Mouse (Mus musculus) cortical plate, adult 2 months (tissue): ENCODE data around the gene Usp24.

Experiments used
- CTCF ChIP-seq: fragments of 200-500 bp; IDR thresholded peaks from 2 replicates; pipeline ENCODE4 v1.5.1; 2011; ENCODE audit warnings: mild to moderate bottlenecking, control low read depth, low read length; ENCODE audit not compliant: insufficient read depth; ENCODE audit errors: extremely low read depth
- POLR2A ChIP-seq: fragments of 200-500 bp; IDR thresholded peaks from 2 replicates; pipeline ENCODE4 v1.6.1; 2011; ENCODE audit warnings: mild to moderate bottlenecking, low read length, control low read depth; ENCODE audit not compliant: insufficient read depth; ENCODE audit errors: extremely low read depth

DNA sequence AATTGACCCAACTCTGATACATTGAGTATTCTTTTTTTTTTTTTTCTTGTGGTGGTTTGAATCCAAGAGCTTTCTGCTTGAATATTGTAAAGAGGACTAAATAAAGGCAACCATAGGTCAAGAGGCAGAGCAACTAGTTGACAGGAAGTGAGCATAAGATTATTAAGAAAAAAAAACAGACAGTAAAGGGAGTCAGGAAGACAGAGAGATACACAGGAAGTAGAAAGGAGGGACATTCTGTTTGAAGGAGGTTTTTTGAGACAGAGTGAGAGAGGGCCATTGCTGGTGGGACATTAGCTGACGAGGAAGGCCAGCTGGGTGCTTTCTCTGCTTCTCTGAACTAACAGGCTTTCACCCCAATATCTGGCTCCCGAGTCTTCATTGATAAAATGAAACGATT, 7.9 kb upstream of the Usp24 start:
- TF ChIP-seq CTCF, result no peak
- TF ChIP-seq POLR2A, result no peak
